Mouse (Mus musculus) retina, postnatal 7 days (tissue): ENCODE data around the gene Adam26b.
"Not testable (repeated sequence)": the region's sequence is repeated elsewhere in the genome, so short reads cannot be mapped to it uniquely, and the experiment has no call there.

Experiments
- DNase-seq: peaks from one replicate; pipeline ENCODE4 v3.0.0-alpha.2; 2012; ENCODE audit warnings: low read depth, low spot score

Gene Adam26b

DNA sequence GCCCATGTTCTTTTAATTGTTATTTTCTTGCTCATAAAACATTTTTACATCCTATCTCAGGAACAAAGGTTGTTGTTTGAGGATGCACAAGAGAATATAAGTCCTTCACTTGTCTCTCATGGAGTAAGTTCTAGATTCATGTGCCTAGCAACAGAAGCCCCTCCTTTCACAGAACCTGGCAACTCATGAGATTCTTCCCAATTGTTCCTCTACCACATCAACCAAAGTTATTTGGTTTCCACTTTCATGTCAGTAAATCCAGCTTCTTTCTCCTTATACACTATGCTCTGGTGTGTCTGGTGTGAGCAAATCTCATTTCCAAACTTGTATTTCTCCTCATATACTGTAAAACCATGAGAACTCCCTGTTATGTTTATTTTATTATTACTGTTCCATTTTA, at the start of gene Adam26b:
Adam26b (minus strand) TSS at position 101 of the 400 bp plus-strand sequence.
- DNase-seq, result not testable (repeated sequence)

DNA sequence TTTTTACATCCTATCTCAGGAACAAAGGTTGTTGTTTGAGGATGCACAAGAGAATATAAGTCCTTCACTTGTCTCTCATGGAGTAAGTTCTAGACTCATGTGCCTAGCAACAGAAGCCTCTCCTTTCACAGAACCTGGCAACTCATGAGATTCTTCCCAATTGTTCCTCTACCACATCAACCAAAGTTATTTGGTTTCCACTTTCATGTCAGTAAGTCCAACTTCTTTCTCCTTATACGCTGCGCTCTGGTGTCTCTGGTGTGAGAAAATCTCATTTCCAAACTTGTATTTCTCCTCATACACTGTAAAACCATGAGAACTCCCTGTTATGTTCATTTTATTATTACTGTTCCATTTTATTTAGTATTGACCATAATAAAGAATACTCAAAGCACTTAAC, 48.7 kb upstream of the Adam26b start, which contains the start of gene Adam26a:
Adam26a (minus strand) TSS at position 101 of the 400 bp plus-strand sequence.
- not testable (repeated sequence) for DNase-seq
